Mouse (Mus musculus) layer of hippocampus, adult 9-11 months (tissue): ENCODE data around the gene Snx8.

ENCODE experiments used
- DNase-seq: peaks from one replicate; pipeline ENCODE4 v3.0.0; 2022

The Snx8 gene

GRCm38 (mm10) chr5:140388588-140389576, at the start of gene Snx8:
Gene Snx8, minus strand, starts transcription at chr5:140389262.
- DNase-seq: peak; percentile 95

- no peak for DNase-seq
Measured at GRCm38 (mm10) chr5:140425016-140425783, 36.1 kb upstream of the Snx8 start.

- DNase-seq: no peak
Measured at GRCm38 (mm10) chr5:140420616-140421015, 31.6 kb upstream of the Snx8 start.

- peak; percentile 15 for DNase-seq
Measured at GRCm38 (mm10) chr5:140419442-140420080, 30.5 kb upstream of the Snx8 start.

GRCm38 (mm10) chr5:140418489-140419441, 29.7 kb upstream of the Snx8 start, which contains the start of gene Eif3b:
Gene Eif3b, plus strand, starts transcription at chr5:140419328.
- peak; percentile 90 for DNase-seq

- DNase-seq: no peak
Measured at GRCm38 (mm10) chr5:140418106-140418488, 29.0 kb upstream of the Snx8 start.

- no peak for DNase-seq
Measured at GRCm38 (mm10) chr5:140414647-140415046, 25.6 kb upstream of the Snx8 start.

- DNase-seq: peak; percentile 44
Measured at GRCm38 (mm10) chr5:140411339-140411738, 22.3 kb upstream of the Snx8 start.

- no peak for DNase-seq
Measured at GRCm38 (mm10) chr5:140408801-140409200, 19.7 kb upstream of the Snx8 start.

GRCm38 (mm10) chr5:140406666-140407065, 17.6 kb upstream of the Snx8 start:
- DNase-seq: no peak

GRCm38 (mm10) chr5:140405126-140405525, 16.1 kb upstream of the Snx8 start:
- no peak for DNase-seq

- no peak for DNase-seq
Measured at GRCm38 (mm10) chr5:140402640-140403270, 13.7 kb upstream of the Snx8 start.

GRCm38 (mm10) chr5:140396166-140396940, 7.3 kb upstream of the Snx8 start:
- DNase-seq: no peak

- peak; percentile 23 for DNase-seq
Measured at GRCm38 (mm10) chr5:140392701-140393100, 3.6 kb upstream of the Snx8 start.

- DNase-seq: no peak
Measured at GRCm38 (mm10) chr5:140391981-140392380, 2.9 kb upstream of the Snx8 start.

GRCm38 (mm10) chr5:140391435-140391834, 2.4 kb upstream of the Snx8 start:
- no peak for DNase-seq

- no peak for DNase-seq
Measured at GRCm38 (mm10) chr5:140389647-140390046, 585 bp upstream of the Snx8 start.

GRCm38 (mm10) chr5:140387816-140388510, 1.1 kb downstream of the Snx8 start:
- DNase-seq: no peak

GRCm38 (mm10) chr5:140387236-140387635, 1.8 kb downstream of the Snx8 start:
- DNase-seq: no peak

- DNase-seq: no peak
Measured at GRCm38 (mm10) chr5:140384462-140384861, 4.6 kb downstream of the Snx8 start.
